Mouse (Mus musculus): ENCODE results near the gene Gstk1. TPM values are rescaled to one million over a fixed set of nuclear protein-coding genes. Genes with fewer than 3 reads are reported as not detected.
A peak's percentile ranks its signal among the peaks of the same experiment; 100 is the strongest.

Gstk1 gene
- total and polyA plus RNA-seq, 2 experiments from 2014 or later: 23.6 to 32.4 TPM

GRCm38 (mm10) chr6:42247173-42247572, 1.4 kb downstream of the Gstk1 start:
- no peak for DNase-seq (ENCODE audit: low spot score)
- H3K9me3 ChIP-seq (replicated peaks; ENCODE audit: control insufficient read depth, low read length): no peaks in the 10 kb centered on the region
- 0 out of 2 replicates have a peak, but pooled peaks cover 10% of the 10 kb centered on the region for H3K4me1 ChIP-seq (ENCODE audit: control insufficient read depth, insufficient read depth)
- no peak overlapping the region for H3K9ac ChIP-seq (replicated peaks; ENCODE audit: low read depth, low read length)
- ATAC-seq (ENCODE audit: insufficient read depth, low read depth): no peak
- H3K4me2 ChIP-seq (ENCODE audit: low read depth, low read length): no peak overlapping the region
- H3K36me3 ChIP-seq (replicated peaks; ENCODE audit: control insufficient read depth, insufficient read depth, low read length): no peaks in the 10 kb centered on the region
- TF ChIP-seq CTCF (IDR thresholded peaks at IDR 0.05; ENCODE audit: low read depth) (no peak), EP300 (IDR thresholded peaks at IDR 0.05; ENCODE audit: low read depth) (no peak)
- H3K27me3 ChIP-seq (ENCODE audit: control insufficient read depth, insufficient read depth, low read length): no peaks in the 10 kb centered on the region
- WGBS: 20% methylated on average over 8 of the region's 8 CpGs
- H3K4me3 ChIP-seq (ENCODE audit: low read depth, low read length): no peak overlapping the region
- no peak overlapping the region for H3K27ac ChIP-seq (ENCODE audit: low read depth)

- Histone ChIP-seq H3K9me3 (replicated peaks; ENCODE audit: control insufficient read depth, low read length) (no peaks in the 10 kb centered on the region), H3K4me3 (ENCODE audit: low read depth, low read length) (no peak overlapping the region), H3K36me3 (replicated peaks; ENCODE audit: control insufficient read depth, insufficient read depth, low read length) (no peaks in the 10 kb centered on the region), H3K4me2 (ENCODE audit: low read depth, low read length) (no peak overlapping the region), H3K4me1 (ENCODE audit: control insufficient read depth, insufficient read depth) (0 out of 2 replicates have a peak, but pooled peaks cover 10% of the 10 kb centered on the region), H3K27ac (ENCODE audit: low read depth) (no peak overlapping the region), H3K9ac (replicated peaks; ENCODE audit: low read depth, low read length) (no peak overlapping the region), H3K27me3 (ENCODE audit: control insufficient read depth, insufficient read depth, low read length) (no peaks in the 10 kb centered on the region)
- DNase-seq (ENCODE audit: low spot score): no peak
- no peak for TF ChIP-seq CTCF (IDR thresholded peaks at IDR 0.05; ENCODE audit: low read depth)
- no peak for TF ChIP-seq EP300 (IDR thresholded peaks at IDR 0.05; ENCODE audit: low read depth)
- ATAC-seq (ENCODE audit: insufficient read depth, low read depth): no peak
- 80% methylated on average over 1 of the region's 1 CpGs for WGBS
Observed at GRCm38 (mm10) chr6:42247981-42248380, 2.2 kb downstream of the Gstk1 start.

DNA sequence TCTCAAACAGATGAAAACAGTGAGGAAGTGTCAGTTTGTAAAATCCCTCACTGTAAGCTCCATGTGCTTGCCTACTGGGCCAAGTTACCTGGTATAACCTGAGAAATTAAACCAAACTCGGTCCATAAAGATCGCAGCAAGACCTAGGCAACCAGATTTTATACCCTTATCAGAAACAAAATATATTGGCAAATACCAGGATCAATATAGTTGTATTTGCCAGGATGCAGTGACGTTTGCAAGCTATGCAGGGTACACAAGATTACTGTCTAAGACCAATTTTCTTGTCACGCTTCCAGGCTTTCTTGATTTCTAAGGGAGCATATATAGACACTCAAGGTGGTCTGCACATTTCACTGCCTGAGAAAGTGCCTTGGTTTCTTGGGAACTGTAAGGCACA, 6.1 kb downstream of the Gstk1 start:
- ATAC-seq (ENCODE audit: insufficient read depth, low read depth) (no peak), DNase-seq (ENCODE audit: low spot score) (no peak)
- no peak overlapping the region for H3K27ac ChIP-seq (ENCODE audit: low read depth)
- H3K9ac ChIP-seq (replicated peaks; ENCODE audit: low read depth, low read length): no peak overlapping the region
- 84% methylated on average over 4 of the region's 4 CpGs for WGBS
- no peak overlapping the region for H3K4me2 ChIP-seq (ENCODE audit: low read depth, low read length)
- 0 out of 2 replicates have a peak, but pooled peaks cover under 1% of the 10 kb centered on the region for H3K4me1 ChIP-seq (ENCODE audit: control insufficient read depth, insufficient read depth)
- H3K27me3 ChIP-seq (ENCODE audit: control insufficient read depth, insufficient read depth, low read length): no peaks in the 10 kb centered on the region
- TF ChIP-seq CTCF (IDR thresholded peaks at IDR 0.05; ENCODE audit: low read depth) (no peak), EP300 (IDR thresholded peaks at IDR 0.05; ENCODE audit: low read depth) (no peak)
- H3K9me3 ChIP-seq (replicated peaks; ENCODE audit: control insufficient read depth, low read length): no peaks in the 10 kb centered on the region
- H3K36me3 ChIP-seq (replicated peaks; ENCODE audit: control insufficient read depth, insufficient read depth, low read length): no peaks in the 10 kb centered on the region
- H3K4me3 ChIP-seq (ENCODE audit: low read depth, low read length): no peak overlapping the region

- H3K9ac ChIP-seq (replicated peaks; ENCODE audit: low read depth, low read length): no peak overlapping the region
- no peaks in the 10 kb centered on the region for H3K36me3 ChIP-seq (replicated peaks; ENCODE audit: control insufficient read depth, insufficient read depth, low read length)
- WGBS: 61% methylated on average over 2 of the region's 2 CpGs
- no peak for DNase-seq (ENCODE audit: low spot score)
- H3K4me1 ChIP-seq (ENCODE audit: control insufficient read depth, insufficient read depth): no peaks in the 10 kb centered on the region
- H3K4me3 ChIP-seq (ENCODE audit: low read depth, low read length): no peak overlapping the region
- no peak overlapping the region for H3K27ac ChIP-seq (ENCODE audit: low read depth)
- H3K4me2 ChIP-seq (ENCODE audit: low read depth, low read length): no peak overlapping the region
- no peak for ATAC-seq (ENCODE audit: insufficient read depth, low read depth)
- TF ChIP-seq CTCF (IDR thresholded peaks at IDR 0.05; ENCODE audit: low read depth): no peak
- no peak for TF ChIP-seq EP300 (IDR thresholded peaks at IDR 0.05; ENCODE audit: low read depth)
- H3K9me3 ChIP-seq (replicated peaks; ENCODE audit: control insufficient read depth, low read length): no peaks in the 10 kb centered on the region
- H3K27me3 ChIP-seq (ENCODE audit: control insufficient read depth, insufficient read depth, low read length): no peaks in the 10 kb centered on the region
Observed at GRCm38 (mm10) chr6:42253103-42253502, 7.4 kb downstream of the Gstk1 start.

DNA sequence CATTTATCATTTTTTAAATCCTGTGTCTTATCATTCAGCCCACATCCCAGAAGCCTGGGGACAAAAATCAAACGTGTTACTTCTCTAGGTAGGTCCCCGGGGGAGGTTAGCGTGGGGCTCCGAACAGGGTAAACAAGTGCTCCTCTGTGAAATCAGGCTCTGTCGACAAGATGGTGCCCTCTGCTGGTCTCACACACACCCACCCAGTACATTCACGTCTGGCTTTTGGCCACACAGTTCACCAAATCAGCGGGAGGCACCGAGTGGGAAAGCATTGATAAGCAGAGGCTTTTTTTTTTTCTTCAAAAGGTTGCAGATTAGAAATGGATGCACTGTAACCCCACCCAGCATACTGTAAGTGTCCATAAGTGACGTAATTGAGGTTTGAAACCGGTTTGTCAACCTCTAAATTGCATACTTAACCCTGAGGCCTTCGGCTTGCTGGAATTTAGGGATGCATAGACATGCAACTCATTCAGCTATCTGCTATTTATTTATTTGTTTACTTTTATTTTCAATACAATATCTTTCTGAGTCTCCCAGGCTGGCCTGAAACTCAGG, 11.6 kb downstream of the Gstk1 start:
- no peaks in the 10 kb centered on the region for H3K4me1 ChIP-seq (ENCODE audit: control insufficient read depth, insufficient read depth)
- H3K36me3 ChIP-seq (replicated peaks; ENCODE audit: control insufficient read depth, insufficient read depth, low read length): no peaks in the 10 kb centered on the region
- no peak overlapping the region for H3K9ac ChIP-seq (replicated peaks; ENCODE audit: low read depth, low read length)
- no peaks in the 10 kb centered on the region for H3K9me3 ChIP-seq (replicated peaks; ENCODE audit: control insufficient read depth, low read length)
- no peak for ATAC-seq (ENCODE audit: insufficient read depth, low read depth)
- H3K4me3 ChIP-seq (ENCODE audit: low read depth, low read length): no peak overlapping the region
- TF ChIP-seq EP300 (IDR thresholded peaks at IDR 0.05; ENCODE audit: low read depth): no peak
- peak; percentile 59 for TF ChIP-seq CTCF (IDR thresholded peaks at IDR 0.05; ENCODE audit: low read depth)
- no peaks in the 10 kb centered on the region for H3K27me3 ChIP-seq (ENCODE audit: control insufficient read depth, insufficient read depth, low read length)
- H3K4me2 ChIP-seq (ENCODE audit: low read depth, low read length): no peak overlapping the region
- H3K27ac ChIP-seq (ENCODE audit: low read depth): no peak overlapping the region
- WGBS: 16% methylated on average over 11 of the region's 11 CpGs
- DNase-seq (ENCODE audit: low spot score): peak; percentile 23

GRCm38 (mm10) chr6:42260430-42260829, 14.7 kb downstream of the Gstk1 start:
- 36% methylated on average over 6 of the region's 6 CpGs for WGBS
- no peak for ATAC-seq (ENCODE audit: insufficient read depth, low read depth)
- no peak overlapping the region for H3K4me2 ChIP-seq (ENCODE audit: low read depth, low read length)
- H3K9me3 ChIP-seq (replicated peaks; ENCODE audit: control insufficient read depth, low read length): no peaks in the 10 kb centered on the region
- no peak overlapping the region for H3K27ac ChIP-seq (ENCODE audit: low read depth)
- no peaks in the 10 kb centered on the region for H3K4me1 ChIP-seq (ENCODE audit: control insufficient read depth, insufficient read depth)
- DNase-seq (ENCODE audit: low spot score): no peak
- no peaks in the 10 kb centered on the region for H3K27me3 ChIP-seq (ENCODE audit: control insufficient read depth, insufficient read depth, low read length)
- H3K36me3 ChIP-seq (replicated peaks; ENCODE audit: control insufficient read depth, insufficient read depth, low read length): no peaks in the 10 kb centered on the region
- no peak for TF ChIP-seq EP300 (IDR thresholded peaks at IDR 0.05; ENCODE audit: low read depth)
- TF ChIP-seq CTCF (IDR thresholded peaks at IDR 0.05; ENCODE audit: low read depth): no peak
- H3K9ac ChIP-seq (replicated peaks; ENCODE audit: low read depth, low read length): no peak overlapping the region
- H3K4me3 ChIP-seq (ENCODE audit: low read depth, low read length): no peak overlapping the region

Measured in heart, postnatal 0 days (tissue).